Mouse (Mus musculus) 3T3-L1 (cell line): ENCODE measurements at regions not wholly inside any gene's neighbourhood (a gene's known extent, or its start where the extent isn't known, plus 50 kb on each side); places are given as distances from the start of the nearest gene placed in this dataset.

Experiments
- DNase-seq: peaks from one replicate; pipeline ENCODE4 v3.0.0-alpha.2; 2015; ENCODE audit warnings: low read depth, low spot score

DNA sequence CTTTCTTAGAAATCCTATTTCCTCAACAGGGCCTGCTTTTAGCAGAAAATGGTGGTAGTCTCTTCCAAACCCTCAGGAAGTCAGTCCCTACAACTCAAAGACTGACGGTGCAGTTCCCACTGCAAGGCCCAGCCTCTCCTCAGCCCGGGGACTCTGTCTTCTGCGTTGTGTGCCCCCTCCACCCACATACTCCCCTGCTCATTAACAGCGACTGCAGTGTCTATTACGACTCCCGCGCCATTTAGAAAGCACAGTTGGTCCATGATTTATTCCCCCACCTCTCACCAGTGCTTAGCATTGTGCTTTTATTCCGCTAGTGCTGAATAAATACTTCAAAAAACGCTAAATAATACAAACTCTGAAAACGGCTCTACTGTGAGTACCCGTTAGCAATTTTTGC, 230.9 kb upstream of the Hes1 start:
- no peak for DNase-seq

DNA sequence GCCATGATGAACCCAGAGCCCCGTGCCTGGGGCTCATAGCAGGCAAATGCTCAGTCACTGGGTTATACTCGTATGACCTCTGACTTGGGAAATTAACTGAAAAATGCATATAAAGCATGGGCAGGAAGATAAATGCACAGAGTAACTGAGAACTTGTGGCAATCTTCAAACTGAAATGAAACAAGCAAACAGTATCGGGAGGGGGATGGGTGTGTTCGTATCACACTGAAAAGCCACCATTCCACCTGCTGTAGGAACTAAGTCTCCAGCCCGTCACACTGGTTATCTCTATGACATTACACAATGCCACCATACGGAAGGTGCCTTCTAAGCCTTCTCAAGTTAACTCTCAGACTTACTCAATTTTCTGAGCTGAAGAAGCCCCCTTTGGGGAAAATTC, 230.3 kb upstream of the Hes1 start:
- no peak for DNase-seq

DNA sequence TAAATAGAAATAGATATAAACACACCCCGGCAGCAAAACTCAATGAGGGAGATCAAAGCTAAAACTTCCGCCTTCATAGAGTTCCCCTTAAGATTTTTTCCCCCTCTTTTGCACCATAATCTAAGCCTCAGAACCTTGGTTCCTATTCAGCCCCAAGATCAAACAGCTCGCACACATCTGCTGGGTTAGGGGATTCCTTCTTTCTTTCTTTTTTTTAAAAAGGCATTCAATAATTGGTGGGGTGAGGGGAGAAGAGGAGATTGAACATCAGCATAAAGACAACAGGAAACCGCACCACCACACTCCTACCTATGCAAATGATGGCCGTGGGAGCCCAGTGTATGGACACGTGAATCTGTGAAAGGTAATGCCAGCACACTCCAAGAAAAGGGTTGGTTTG, 229.5 kb upstream of the Hes1 start:
- DNase-seq: no peak

DNA sequence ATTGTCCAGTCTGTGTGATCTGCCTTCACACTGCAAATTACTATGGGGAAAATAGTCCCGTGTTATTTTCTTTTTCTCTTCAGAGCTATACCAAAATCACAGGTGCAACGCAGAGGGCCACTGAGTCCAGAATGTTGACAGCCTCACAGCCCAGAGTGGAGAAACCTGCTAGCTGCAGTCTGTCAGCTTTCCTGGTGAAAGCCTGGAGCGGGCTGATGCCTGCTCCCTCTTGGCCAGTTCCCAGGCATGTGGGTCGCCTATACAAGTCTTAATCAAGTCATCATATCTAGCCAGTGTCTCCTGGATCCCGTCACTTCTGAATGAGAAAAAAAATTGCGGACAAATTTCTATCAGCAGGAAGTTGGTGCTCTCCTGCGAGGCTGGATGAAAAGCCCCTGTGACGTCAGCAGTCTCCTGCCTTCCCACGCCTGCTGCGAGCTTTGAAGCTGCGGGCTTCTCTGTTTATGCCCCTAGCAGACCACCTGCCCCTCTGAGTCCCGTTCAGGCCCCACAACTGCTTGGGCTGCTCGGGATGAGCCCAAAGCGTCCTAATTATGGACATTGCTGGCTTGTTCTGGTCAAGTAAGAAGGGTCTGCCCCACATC, 227.1 kb upstream of the Hes1 start:
- no peak for DNase-seq

DNA sequence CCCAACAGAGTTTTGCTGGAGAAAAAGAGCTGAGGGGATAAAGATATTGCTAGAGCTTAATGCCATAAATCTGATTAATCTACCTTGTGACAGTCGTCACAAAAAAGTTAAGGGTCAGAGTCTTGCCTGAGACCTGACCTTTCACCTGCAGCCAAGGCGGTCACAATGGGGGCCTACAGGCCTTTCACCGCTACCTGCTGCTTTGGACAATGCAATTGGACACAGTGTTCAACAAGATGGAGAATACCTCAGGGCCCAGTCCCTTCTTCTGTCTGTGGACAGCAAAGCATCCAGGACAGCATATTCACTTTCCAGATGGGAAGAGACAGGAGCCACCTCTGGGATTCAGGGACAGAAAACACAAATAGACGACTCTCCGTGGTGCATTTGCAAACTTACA, 226.3 kb upstream of the Hes1 start:
- DNase-seq: no peak

DNA sequence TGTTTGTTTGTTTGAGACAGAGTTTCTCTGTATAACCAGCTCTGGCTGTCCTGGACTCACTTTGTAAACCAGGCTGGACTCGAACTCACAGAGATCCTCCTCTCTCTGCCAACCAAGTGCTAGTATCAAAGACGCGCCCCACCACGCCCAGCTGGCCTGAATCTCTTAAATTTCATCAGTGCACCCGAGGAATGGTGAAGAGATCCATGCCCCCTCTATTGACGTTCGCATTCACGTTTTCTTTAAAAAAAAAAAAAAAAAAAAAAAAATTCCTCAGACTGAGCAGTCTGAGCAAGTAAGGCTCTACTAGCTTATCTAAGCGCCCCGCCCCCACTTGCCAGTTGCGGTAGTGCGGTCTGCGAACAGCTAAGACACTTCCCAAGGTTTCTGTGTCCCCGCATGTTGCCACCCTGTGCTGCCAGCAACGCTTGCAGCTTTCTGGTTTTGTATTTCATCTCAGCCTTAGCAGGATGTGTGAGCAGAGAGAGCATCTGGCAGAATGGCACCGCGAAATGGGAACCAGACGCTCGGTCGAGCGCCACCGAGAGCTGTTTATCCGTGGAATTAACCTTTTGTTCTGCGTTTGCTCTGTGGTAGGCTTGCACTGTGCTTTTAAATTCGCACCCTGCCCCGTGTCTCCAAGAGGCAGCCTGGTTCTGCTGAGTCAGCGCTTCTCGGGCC, 225.1 kb upstream of the Hes1 start:
- DNase-seq: peak; percentile 17

DNA sequence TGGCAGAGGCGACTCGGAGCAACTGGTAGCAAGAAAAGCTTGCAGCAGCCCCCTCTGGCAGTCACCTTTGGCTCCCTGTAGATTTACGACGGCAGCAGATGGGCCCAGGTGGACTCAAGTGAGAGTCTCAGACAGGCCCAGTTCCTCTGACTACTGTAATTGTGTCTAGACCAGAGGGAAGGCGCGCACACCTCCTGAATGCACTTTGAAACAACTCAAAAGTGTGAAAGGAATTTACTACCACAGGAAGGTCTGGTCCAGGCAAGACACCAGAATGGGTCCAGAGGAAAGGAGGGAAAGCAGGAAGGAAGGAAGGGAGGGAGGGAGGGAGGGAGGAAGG, 224.6 kb upstream of the Hes1 start:
- no peak for DNase-seq

DNA sequence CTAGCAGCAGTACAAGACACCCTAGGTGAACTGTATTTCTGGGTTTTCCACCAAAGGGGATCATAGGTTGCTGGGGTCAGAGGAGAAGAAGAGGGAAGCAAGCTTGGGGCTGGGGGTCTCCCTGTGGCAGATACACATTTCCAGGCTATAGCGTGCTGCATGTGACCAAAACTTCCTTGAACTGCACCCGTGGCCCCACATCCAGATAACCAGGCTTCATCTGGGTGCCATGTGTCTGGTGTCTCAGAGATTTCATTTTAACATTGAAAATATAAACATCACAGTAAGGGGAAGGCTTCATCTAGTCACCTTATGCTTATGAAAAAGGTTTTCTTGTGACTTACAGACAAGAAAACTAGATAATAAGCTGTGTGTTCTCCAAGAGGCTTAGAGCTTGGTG, 223.8 kb upstream of the Hes1 start:
- no peak for DNase-seq

DNA sequence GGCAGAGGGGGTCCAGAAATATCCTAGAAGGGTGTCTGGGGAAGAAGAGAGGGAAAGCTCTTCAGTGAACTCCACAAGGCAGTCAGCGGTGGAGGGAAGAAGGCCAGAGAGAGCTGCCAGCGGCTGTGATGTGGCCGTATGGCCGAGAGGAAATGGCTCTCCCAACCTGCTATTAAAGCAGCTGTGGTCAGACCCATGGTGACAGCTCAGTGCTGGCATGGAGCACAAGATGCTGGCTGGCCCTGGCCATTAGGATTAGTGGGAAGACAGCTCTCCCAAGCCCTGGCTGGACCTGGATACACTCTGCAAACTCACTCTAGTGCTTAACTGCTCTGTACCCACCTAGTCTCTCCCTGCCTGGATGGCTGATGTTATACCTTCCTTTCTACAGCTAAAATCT, 223.1 kb upstream of the Hes1 start:
- peak; percentile 16 for DNase-seq

DNA sequence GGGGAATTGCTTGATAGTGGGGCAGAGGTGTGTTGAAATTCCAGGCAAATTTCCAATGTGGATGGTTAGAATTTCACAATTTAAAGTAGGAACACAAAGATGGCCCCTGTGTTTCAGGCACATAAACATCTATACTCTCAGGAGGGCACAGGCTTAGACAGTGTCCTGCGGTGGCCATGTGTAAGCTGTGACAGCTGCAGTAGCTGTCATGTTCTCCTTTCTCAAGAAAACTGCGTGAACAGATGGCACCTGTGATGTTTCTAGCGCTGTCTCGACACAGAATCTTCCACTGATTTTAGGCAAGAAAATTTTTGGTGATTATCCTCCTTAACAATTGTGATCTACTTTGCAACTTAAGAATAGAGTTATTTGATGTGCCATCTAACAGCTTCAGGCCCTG, 222.1 kb upstream of the Hes1 start:
- DNase-seq: no peak

DNA sequence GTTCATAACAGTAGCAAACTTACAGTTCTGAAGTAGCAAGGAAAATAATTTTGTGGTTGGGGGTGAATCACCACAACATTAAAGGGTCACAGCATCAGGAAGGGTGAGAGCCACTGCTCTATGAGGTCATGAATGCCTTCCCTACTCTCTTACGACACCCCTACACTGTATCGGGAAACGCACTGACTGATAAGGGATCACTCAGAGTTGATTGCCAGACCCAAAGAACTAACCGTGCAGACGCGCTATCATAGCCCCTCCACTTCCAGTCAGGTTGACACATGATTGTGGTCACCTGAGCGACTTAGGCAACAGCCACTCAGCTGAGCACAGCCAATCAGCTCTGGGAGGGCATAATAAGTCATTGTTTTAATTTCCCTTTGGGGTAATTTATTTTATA, 220.7 kb upstream of the Hes1 start:
- no peak for DNase-seq

DNA sequence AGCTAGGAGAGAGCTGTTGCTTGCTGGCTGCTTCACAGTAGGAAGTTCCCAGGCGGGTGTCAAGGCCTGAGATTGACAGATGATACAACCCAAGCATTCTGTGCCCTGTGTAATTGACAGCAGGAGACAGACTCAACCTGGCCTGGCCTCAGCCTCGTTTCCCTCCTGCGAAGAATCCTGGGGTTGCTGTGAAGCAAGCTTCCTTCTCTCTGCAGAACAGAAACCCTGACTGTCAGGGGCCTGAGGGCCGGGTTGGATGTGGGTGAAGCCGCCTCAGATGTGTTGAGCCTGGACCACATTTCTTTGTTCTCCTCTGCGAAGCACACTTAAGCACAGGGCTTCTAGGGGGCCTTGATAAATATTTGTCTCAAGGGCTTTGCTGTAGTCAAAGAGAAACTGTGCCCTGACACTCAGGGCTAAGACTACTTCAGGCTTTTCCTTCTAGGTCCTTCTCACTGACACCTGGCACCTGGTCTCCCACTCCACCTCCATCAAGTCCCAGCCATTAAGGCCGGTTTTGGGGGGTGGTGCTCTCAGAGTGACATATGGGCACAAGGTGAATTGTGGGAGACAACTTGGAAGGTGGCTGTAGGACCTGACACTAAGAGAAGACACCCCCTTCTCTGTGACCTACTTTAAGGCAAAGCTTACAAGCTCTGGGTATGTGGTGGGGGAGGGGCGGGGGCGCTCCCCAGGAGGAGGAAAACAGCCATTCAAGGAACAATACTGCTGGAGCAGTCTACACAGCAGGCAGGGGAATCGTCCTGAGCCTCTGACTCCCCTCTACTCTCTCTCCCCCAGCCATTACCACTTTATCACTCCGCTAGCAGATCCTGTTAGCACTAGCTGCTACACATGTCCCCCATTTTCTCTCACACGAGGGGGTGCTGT, 219.2 kb upstream of the Hes1 start:
- no peak for DNase-seq

DNA sequence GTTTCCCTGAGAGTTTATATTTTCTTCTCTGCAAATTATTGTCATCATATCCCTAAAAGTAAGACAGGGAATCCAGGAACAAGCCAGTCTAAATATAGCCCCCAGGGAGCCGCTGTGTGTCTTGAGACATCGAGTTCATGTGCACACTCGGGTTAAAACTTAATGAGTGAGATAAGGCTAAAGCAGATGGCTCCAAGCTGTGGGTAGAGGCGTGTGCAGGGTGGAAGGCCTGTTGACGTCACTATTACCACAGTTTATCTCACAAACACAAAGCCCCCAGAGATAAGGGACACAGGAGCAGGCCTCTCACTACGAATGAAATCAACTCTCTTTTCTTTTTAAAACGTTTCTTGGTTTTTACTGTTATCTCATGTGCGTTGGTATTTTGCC, 218.6 kb upstream of the Hes1 start:
- DNase-seq: no peak

DNA sequence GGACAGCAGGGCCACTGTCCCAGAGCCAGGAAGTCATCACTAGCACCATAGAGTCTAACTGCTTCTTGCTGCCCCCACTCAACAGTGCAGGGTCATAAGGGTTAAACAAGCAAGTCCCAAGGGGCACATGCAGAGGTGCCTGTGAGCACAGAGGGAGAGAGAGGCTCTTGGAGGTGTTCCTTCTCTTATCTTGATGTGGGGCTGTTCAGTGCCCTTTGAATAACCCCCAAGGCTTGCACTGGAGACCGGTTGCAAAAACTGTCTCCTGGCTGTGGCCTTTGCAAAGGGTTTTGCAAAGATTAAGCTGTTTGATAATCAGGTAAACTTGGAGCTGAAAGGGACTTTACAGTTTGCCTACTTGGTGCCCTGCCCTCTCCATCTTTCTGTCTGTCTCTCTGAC, 217.1 kb upstream of the Hes1 start:
- no peak for DNase-seq

DNA sequence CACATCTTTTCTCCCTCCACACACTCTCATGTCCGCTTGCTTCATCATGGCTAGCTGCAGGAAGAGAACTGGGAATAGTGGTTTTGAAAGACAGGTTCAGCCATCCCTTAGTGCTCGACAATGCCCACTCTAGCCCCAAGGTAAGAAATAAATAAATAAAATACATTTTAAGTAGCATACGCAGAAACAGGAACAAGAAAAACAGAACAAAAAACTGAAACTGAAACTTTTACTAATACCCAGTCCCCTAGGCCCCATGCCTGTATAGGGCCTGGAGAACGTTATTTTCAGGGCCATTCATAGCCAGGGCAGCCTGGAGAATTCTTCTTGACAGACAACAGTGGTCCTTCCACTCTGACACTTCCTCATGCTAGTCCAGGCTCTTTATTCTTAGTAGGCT, 216.4 kb upstream of the Hes1 start:
- no peak for DNase-seq

DNA sequence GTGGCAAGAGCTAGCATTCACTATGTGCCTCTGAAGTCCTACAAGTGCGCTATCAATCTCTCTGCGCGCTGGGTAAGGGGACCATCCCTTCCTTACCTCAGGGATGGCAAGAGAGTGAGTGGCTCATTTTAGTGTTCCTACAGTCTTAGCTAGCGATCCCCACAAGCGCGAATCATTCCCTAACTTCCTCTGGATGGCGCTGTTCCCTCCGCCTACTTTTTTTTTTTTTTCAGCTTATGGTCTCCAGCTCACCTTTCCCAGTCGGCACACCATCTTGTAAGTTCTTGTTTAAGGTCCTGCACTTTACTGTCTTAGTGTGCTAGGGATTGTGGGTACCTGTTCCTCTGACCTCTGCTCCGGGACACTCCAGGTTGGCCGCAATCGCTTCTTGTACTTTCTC, 215.7 kb upstream of the Hes1 start:
- no peak for DNase-seq

DNA sequence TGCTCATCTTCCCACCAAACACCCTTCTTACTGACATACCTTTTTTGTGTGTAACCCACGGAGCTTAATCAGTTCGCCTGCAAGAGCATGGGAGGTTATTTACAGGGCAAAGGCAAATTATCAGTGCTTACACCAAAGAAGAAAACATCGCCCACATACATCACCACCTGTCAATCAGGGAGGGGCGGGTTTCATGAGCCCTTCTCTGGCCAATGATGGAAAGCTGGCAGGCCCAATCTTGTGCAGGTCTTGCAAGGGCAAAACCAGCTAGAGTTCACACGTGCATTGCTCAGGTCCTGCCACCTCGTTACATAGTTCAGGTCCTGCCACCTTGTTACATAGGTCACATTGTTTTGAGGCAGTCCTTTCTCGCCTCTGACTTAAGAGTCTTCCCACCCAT, 214.7 kb upstream of the Hes1 start:
- no peak for DNase-seq

DNA sequence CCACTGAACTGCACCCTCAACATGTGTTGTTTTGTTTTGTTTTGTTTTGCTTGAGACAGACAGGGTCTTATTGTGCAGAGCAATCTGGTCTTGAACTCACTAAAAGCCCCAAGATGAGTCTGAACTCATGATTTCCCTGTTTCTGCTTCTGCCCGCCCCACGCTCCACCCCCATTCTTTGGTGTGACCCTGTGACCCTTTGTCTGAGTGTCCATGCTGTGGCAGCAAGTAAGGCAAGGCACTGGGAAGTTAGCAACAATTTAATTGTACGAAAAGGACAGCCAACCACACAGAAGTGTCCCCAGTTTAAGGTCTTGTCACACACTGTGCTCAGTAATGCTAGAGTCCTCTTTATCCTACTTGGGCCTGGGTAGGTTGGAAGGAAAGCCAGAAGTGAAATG, 213.6 kb upstream of the Hes1 start:
- DNase-seq: no peak

DNA sequence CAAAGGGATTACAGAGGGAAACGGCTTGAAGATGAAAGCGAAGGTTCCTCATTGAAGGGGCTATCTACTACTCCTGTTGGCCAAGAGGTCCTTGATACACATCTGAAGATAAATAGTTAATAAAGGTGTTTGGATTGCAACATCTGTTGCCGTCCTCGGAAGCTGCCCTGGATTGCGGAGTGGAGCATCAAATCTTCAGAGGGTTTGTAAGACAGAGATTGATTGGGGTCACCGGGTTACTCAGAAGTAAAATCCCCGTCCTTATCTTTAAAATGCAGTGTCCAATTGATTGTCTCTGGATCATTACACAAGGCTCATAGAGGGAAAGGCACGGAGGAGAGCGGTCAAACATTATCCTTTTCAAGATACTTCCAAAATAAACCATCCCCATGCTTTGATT, 212.4 kb upstream of the Hes1 start:
- DNase-seq: no peak

DNA sequence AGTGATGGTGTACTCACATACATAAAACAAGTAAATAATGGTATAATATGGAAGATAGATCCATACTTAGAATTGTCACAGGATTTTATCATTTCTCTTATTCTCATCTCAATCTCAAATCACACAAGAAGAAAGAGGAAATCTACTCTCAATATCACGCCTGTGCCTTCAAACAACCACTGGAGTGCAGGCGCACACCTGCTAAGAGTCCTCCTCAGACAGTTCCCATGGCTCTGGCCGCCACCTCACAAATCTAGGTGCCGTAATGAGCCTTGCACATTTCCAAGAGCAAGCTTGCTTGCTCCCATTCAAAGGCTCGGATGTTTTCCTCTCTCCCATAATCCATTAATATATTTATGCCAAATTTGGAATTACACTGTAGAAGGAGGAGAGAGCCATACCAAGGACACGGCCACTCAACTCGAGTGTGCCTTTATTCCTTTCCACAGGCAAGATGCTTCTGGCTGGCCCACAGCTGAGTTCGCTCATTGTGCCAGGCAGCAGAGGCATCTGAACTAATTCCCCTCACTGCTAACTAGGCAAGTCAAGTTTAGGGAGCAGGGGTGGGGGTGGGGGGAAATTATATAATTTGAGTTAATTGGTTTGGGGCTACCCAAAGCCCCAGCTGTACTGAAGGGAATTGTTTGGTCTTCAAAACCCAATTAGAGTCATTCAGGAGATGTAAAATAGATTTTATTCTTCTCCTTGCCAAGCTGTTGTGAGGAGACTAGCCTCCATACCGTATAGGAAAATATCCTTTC, 209.2 kb upstream of the Hes1 start:
- DNase-seq: no peak

DNA sequence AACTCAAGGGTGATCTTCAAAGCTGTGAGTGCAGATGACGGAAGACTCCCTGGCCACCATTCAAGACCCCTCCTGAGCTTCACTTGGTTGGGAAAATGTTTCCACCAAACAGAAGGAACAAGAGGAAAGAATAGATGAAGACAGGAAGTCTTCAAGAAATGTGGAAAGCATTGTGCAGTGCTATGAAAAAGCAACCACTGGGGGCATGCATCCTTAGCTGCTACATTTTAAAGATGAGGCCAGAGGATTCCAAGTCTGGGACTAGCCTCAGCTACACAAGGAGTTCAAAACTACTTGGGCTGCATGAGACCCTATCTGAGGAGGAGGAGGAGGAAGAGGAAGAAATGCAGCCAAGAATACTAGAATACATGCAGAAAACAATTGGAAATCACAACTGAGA, 207.6 kb upstream of the Hes1 start:
- peak; percentile 28 for DNase-seq

DNA sequence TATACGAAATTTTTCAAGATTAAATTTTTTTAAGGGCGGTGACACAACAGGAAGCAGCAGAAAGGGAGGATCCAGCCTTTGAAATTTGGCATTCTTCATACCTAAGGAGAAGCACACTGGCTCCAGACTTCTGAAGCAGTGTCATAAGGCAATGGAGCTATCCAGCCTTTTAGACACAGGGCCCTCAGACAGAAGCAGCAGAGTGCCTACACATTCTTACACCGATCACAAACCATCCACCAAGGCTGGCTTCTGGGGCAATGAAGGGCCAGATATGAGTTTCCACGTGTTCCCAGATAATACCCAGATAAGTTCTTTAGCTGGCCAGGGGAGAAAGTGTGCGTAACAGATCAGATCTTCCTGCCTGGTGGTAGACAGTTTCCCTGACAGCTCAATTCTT, 205.5 kb upstream of the Hes1 start:
- peak; percentile 24 for DNase-seq
